Mouse (Mus musculus) ovary, postnatal 14 days (tissue): ENCODE data around the gene Dnpep.
A peak's percentile ranks its signal among the peaks of the same experiment; 100 is the strongest.

Source experiments
- DNase-seq: peaks from one replicate; pipeline ENCODE4 v3.0.0; 2022; ENCODE audit warnings: low spot score

Gene Dnpep

DNA sequence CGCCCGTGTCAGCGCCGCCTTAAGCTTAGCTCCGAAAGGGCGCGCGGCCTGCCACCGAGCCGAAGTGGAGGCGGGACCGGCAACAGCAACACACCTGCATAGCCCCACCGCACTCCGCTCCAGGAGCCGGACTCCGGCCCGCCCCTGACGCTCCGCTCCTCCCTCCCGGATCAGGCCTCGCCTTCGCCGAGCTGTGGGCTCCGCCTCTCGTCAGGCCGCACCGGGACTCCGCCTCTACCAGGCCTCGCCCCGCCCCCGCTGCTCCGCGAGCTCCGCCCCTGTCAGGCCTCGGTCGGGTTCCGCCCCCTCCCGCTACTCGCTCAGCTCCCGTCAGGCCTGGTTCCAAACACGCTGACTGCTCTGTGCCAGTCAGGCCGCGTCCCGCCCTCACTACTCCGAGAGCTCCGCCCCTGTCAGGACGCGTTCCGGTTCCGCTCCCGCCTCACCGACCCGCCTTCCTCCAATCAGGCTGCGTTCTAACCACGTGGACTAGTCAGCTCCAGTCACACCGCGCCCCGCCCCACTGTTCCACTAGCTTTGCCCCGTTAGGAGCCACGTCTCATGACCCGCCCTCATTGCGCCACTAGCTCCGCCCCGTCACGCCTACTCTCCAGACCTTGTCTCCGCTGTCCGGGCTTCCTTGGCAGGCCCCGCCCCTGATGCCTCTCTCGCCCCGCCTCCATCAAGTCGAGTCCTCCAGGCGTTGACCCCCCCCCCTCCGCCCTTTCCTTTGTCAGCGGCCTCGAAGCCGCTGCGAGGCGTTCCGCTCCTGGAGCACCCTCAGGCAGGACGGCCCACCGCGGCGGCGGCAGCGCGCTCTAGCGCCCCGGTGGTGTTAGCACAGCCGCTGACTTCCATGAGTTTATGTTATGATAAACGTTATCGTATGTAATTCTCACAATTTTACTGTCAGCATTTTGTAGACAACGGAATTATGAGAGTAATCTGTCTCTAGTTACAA is at the start of gene Dnpep:
TSS of gene Dnpep (minus strand) at position 750 of the 961 bp plus-strand sequence.
- peak; percentile 100 for DNase-seq

DNA sequence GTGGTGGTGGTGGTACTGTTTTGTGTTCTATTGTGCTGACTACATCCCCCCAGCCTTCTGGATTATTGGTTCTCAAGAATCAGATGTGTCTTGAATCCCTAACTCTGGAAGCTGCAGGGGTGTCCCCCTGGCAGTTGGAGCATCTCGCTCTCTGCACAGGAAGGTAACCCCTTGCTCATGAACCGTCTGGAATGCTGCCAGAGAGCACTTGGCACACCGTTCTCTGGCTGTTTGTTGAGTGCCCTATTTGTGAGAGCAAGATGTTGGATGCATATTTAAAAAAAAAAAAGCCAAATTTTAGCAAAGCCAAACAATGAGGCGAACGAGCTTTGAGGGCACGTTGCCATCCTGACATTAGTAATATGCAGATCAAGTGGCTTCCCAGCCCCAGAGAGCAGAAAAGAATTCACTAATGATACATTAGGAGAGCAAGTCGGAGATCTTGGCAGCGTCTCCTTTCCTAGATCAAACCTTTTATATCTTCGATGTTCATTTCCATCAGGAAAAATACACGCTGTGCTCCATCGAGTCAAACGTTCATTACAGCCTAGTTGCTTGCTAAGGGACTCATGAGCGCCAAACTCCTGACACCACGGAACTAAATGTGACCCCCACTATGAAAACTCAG is 47.8 kb upstream of the Dnpep start:
- DNase-seq: no peak

DNA sequence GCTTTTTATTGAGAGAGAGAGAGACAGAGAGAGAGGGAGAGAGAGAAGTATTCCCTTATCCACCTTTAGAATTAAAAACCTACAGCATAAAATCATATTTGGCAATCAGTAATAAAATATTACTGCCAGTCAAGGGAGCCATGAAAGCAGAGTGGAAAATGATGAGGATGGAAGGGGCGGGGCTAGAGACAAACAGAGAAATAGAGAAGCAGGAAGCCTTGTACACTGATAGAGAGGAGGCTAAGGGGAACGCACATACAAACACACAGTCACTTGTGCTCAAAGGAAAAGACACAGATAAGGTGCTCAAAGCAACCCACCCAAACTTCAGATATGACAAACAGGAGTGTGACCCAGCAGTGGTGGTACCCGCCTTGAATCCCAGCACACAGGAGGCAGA is 46.1 kb upstream of the Dnpep start:
- no peak for DNase-seq

DNA sequence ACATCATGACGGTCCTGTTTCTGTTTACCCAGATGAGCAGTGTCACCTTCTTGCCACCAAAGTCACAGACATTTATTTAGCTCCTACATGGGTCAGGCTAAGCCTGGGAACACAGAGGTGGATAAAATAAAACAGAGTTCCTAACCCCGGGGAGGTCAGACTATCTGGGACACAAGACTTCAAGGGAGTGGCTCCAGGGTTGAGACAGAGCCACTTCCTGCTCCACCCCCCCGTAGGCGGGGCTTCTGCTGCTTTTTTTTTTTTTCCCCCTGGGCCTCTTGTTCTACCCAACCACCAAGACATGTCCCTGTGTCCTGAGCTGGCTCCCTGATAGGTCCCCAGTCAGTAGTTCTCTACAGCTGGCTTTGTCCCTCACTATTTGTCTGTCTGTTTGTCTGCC is 44.0 kb upstream of the Dnpep start:
- no peak for DNase-seq

DNA sequence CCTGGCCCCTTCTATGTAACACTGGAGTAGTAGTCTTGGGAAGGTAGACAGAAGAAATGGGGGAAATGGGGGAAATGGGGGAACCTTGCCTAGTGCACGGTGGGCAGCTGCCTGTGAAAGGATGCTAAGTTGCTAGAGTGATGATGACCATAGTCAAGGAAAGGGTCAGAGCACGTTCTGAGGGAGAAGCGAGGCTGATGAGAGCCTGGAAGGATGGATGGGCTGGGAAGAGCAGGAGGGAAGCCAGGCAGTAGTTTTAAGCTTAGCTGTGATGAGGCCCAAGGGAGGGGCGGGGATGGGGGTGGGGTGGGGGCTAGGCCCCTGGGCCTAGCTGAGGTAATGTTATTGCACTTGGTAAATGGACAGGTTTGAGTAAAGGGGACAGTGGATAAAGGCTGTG is 43.3 kb upstream of the Dnpep start:
- no peak for DNase-seq

DNA sequence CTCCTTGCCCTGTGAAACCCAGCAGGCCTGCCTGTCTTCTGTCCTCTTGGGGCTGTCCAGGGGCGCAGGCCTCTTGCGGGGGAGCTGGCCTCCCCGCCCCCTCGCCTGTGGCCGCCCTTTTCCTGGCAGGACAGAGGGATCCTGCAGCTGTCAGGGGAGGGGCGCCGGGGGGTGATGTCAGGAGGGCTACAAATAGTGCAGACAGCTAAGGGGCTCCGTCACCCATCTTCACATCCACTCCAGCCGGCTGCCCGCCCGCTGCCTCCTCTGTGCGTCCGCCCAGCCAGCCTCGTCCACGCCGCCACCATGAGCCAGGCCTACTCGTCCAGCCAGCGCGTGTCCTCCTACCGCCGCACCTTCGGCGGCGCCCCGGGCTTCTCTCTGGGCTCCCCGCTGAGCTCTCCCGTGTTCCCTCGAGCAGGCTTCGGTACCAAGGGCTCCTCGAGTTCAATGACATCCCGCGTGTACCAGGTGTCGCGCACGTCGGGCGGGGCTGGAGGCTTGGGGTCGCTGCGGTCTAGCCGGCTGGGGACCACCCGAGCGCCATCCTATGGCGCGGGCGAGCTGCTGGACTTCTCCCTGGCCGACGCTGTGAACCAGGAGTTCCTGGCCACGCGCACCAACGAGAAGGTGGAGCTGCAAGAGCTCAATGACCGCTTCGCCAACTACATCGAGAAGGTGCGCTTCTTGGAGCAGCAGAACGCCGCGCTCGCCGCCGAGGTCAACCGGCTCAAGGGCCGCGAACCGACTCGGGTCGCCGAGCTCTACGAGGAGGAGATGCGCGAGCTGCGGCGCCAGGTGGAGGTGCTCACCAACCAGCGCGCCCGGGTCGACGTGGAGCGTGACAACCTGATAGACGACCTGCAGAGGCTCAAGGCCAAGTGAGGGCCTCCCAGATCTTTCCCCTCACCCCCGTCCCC is 42.6 kb upstream of the Dnpep start, which contains the start of gene Des:
TSS of gene Des (plus strand) at position 218 of the 920 bp plus-strand sequence.
- peak; percentile 61 for DNase-seq

DNA sequence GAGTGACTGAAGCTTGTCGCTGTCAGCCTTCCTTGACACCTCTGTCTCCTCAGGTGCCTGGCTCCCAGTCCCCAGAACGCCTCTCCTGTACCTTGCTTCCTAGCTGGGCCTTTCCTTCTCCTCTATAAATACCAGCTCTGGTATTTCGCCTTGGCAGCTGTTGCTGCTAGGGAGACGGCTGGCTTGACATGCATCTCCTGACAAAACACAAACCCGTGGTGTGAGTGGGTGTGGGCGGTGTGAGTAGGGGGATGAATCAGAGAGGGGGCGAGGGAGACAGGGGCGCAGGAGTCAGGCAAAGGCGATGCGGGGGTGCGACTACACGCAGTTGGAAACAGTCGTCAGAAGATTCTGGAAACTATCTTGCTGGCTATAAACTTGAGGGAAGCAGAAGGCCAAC is 41.6 kb upstream of the Dnpep start:
- no peak for DNase-seq

DNA sequence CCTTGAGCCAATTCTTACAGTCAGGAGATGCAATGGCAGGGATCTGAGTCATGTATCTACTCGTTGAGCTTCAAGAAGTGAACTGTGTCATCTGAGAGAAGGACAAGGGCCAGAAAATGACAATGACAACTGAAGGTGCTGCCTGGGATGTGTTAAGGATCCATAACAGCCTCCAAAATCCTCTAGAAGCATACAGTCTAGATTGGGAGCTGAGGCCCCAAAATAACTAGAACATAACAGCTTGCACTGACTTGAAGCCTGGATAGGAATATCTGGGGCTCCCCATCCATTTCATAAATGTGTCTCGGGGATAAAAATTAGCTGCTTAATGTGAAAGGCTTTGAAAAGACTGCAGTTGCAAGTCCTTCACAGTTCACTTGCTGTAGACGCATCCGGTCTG is 40.2 kb upstream of the Dnpep start:
- no peak for DNase-seq

DNA sequence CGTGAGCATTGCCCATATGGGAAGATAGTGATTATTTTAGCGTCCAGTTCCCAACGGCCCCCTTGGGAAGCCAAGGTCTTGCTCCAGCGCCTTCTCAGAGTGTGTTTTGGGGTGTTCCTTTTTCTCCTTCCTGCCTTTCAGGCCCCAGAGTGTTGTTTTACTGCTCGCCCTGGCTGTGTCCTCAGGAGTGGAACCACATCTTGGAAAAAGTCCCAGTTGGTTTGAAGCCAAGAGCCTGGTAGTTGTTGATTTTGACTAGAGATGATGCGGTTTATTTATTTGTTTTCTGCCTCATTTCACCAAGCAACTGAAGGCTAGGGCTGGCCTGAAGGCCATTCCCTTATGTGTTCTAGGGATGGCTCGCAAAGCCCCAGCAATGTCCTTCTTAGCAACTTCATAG is 39.5 kb upstream of the Dnpep start:
- DNase-seq: peak; percentile 58

DNA sequence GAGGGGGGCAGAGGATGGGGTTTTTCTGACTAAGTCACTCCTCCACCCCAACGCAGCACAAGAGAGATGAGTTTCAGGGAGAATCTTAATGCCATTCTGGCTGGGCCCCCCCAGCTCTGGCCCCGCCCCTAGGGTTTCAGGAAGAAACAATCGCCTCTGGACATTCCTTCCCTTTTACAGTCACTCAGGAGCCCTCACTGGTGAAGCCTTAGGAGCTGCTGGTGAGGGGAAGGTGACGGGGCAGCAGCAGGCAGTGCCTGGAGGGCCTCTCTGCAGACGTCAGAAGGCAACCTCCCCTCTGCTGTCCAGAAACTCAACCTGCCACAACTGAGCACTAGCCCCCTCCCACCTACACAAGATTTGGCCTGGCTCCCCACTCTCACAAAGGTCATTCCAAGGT is 31.5 kb upstream of the Dnpep start:
- DNase-seq: no peak

DNA sequence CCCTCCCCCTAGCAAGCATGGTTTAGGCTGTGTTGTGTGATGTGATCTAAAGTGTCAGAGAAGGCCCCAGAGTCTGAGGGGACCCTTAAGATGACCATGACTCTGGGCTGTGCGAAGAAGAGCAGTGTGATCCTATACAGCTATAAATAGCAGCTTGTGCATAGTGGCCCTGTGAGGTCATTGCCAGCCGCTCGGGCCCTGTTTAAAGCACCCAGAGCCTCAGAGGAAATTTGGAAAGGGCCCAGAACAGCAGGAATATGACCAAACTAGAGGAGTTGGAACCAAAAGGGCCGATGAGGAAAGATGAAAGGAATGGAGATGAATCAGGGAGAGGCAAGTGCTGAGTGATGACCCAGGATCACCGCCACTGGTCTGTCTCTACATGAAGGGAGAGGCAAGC is 29.5 kb upstream of the Dnpep start:
- no peak for DNase-seq

DNA sequence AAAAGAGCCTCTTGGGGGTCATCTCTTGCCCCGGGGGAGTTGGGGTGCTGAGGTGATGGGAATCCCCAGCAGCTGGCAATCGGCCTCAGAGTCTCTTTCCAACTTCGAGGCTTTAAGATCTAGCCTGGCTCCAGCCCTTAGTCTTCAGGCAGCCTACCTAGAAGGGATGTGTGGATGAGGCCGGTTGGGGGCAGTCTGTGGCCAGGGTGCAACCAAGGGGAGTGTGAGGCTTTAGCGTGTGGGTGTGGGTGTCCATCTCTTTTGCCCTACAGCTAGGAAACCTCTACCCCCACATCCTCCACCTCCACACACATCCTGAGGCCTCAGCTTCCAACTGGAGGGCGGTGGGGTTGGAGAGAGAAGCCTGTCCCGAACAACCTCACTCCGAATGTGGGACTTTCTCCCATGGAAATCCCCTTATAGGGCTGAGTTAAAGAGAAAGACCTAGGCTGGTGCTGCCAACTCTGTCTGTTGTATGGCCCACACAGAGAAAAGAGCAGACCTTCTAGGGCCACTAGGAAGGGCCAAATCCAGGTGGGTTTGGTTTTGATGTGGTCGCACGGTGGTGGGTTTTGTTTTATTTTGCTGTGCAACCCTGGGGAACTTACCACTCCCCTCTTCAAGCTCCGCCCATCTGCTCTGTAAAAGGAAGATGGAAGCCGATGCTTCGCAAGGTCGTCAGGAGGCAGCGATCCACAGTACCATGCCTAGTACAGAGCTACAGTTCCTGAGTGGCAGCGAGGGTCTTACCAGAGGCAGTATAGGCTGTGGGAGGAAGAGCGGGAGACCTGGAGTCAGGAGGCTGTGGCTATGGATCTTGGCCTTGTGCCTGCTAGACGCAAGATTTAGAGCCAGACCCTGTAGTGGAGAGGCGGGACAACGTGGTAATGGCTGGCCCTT is 27.5 kb upstream of the Dnpep start:
- DNase-seq: no peak

DNA sequence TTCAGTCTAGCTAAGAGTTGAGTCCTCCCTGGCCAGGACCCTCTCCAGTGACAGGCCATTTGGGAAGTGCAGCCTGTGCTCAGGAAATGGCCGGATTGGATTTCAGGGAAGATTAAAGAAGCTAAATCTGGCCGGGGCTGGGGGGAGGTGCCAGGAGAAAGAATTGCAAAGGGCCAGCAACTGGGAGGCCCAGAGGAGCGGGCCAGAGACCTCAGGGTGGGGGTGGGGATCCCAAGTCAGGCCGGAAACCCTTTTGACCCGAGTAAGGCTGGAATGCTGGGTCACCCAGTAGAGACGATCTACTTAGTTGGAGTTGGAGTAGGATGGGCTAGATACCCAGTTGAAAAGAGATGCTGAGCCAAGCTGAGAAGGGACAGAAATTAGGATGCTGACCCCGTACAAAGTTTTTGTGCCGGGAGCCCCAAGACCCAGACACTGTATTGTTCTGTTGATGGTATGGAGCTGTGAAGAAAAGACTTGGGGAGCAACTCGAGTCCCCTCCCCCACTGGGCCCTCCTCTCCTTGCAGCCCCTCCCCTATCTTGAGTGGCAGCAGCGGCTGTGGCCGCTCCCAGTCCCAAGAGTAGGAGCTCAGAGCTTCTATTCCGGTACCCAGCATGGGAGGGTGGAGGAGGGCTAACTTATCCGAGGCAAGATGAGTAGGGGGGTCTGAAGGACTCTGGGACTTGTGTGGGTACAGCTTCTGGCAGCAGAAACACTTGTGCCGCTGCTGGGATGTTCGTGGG is 26.7 kb upstream of the Dnpep start:
- DNase-seq: no peak

DNA sequence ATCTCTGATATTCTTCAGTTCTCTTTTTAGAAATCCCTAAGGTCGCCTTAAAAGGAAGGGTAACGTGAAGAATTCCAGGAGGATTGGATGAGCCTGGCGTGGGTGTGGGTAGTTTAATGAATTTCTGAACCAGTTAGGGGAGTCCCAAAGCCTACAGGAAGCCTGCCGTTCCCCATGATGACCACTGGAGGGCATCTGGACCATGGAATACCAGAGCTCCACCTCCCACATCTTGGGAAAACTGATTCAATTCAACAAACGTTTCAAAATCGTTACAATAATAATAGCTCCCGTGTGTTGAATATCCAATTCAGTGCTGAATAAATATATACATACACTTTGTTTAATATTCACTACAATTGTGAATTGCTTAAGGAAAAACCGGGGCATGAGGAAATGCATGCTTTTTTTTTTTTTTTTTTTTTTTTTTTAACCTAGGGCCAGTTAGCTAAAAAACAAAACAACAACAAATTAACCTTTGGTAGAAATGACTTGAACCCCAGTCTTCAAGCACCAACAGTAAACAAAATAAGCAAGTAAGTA is 25.2 kb upstream of the Dnpep start:
- DNase-seq: peak; percentile 68

DNA sequence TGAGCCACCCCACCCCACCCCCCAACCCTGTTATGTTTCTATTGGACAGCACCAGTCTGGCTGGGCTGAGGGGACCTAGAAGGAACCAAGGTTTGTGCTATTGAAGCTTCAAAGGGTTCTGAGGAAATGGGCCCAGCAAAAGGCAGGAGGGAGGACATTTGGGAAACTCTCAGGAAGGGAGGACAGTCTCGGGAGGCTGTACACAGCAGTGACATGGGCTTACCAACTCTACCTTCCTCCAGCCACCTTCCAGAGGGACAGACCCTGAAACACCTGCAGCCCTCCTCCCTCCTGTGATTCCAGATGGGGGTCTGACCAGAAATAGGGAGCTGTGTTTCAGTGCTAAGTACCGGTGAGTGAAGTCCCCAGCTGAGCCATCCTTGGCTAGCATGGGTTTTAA is 22.7 kb upstream of the Dnpep start:
- DNase-seq: no peak

DNA sequence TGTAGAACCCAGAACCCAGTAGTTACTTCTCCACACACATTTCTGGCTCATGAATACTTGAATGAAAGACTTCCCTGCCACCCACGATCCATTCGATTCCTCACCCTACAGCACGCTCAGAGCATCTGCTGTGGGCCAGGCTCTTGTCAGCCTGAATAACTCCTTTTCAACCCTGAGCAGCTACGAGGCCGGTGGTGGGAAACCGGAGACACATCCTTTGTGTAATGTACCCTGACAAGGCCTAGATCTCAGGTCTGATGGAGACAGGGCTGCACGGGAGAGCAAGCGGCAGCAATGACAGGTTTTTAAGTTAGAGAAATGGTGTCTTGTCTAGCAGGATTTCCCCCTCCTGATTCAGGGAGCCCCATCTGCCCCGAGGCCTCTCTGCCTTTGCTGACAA is 21.5 kb upstream of the Dnpep start:
- no peak for DNase-seq

DNA sequence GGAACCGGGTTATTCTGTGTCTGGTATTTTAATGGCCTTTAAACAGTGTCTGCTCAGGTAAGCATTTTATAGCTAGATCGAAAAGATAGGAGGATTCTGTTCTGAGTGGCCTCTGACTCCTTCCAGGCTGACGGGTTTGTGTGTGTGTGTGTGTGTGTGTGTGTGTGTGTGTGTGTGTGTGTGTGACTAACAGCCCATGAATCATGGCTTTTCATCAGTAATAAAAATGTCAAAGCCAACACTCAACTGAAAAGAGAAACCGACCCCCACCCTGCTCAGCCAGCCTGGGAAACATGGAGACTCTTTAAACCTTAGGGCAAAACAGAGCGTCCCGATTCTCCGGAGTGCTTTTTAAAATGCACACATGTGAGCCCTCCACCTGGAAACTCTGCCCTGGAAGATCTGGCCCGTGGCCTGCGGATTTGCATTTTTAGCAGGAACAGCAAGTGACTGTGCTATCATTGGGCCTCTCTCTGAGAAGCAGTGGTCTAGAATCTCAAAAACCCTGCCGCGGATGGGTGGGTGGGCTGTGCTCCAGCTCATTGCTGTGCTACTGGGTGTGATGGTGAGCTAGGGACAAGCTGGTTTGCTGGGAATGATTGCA is 20.4 kb upstream of the Dnpep start:
- no peak for DNase-seq

DNA sequence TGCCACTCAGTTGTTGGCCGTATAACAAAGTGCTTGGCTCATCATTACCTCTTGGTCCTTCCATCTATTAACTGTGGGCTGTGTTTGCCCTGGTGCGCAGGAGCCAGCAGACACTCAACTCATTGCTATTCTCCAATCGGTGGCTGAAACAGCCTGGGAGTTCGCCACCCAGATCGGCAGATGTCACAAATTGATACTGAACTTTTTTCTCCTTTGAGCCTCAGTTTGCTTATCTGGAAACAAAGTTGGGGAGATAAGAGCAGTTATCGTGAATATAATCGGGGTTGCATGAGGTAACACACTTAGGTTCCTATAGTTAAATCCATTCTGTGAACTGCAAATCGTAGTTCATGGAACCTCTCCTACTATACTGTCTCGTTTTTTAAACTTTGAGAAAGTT is 19.3 kb upstream of the Dnpep start:
- no peak for DNase-seq

DNA sequence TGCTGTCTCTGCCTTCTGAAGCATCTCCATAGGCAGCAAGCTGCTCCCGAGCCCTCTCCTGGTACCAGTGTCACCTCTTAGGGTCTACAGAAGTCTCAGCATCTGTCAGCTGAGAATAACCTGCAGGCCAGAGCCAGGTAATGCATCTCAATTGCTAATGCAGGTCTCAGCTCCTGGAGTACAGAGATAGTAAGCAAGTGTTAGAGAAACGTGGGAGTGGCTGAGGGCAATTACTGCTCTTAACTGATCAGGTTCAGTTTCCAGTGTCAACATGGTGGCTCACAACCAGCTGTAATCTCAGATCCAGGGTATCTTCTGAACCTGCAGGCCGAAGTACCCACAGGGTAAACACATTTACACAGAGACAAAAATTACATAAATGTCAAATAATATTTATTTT is 18.7 kb upstream of the Dnpep start:
- no peak for DNase-seq

DNA sequence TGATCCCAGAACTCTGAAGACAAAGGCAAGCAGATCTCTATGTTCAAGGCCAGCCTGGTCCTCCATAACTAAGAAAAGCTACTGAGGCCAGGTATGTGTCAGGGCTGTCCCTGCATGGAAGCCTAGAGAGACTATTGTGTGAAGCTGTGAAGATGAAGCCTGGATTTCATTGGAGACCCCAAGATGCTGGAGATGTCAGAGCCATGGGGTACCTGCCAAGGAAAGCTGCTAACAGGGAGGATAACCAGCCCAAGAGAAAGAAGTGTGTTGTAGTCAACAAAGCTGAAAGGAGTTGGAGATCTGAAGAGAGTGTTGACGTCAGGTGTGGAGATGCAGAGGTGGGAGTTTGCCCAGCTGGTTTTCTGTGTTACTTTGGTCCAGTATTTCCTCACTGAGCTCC is 13.5 kb upstream of the Dnpep start:
- no peak for DNase-seq
